Mouse (Mus musculus) neutrophil, adult 83 days (primary cell): ENCODE data around the gene 4930502E18Rik. TPM values are rescaled to one million over a fixed set of nuclear protein-coding genes. Genes with fewer than 3 reads are reported as not detected.

Experiments
- total RNA-seq, 2 experiments: library from RNA; stranded (reverse); gene quantifications; one replicate each; pipeline ENCODE4 v1.2.4; 2023

The 4930502E18Rik gene
- not detected for total RNA-seq

GRCm38 (mm10) chrX:53724596-53724995 lies at the start of gene 4930502E18Rik:
Gene 4930502E18Rik (plus strand): TSS chrX:53724826.

DNA sequence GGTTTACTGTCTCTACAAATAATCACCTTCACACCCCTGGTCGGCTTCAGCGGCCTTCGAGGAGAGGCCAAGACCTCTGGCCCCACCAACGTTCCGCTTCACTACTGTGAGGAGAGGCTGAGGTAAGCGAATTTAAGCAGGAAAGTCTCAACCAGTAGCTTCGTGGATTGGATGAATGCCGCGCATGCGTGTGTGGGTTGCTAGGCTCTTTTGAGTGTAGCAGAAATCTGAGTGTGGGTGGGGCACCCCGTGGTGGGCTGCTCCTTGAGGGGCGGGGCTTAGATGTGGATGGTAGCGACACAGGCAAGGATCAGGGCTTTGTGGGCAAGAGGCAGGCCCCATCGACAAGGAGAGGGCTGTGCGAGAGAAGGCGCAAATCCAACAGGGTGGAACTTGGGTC lies 33.1 kb downstream of the 4930502E18Rik start, which contains the start of gene 1700013H16Rik:
Gene 1700013H16Rik, minus strand, starts transcription at position 96 of the 400 bp plus-strand sequence.

DNA sequence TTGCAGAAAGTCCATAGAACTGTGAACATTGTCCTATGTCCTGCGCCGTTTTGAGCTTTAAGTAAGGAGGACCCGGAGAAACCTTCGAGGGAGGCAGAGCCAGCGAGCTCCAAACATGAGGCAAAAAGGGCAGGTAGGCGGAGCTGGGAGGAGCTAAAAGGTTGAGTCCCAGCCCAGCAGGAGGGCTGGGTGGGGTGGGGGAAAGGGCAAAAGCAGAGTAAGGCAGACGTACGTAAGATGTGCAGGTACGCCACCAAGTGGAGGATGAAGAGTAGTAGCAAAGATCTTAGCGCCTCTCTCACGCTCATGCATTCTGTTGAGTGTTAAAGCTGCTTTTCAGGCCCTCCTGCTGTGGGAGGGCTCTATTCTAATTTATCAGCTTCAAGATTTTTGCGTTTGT lies 51.6 kb downstream of the 4930502E18Rik start, which contains the start of gene Zfp36l3:
Gene Zfp36l3, minus strand, starts transcription at position 119 of the 400 bp plus-strand sequence.

Other genes with a start within 250 kb of the 4930502E18Rik start
- 1 to 10 TPM; 1.4 to 1.7 TPM for gene Rtl8c, start 116.8 kb upstream of the 4930502E18Rik start, total RNA-seq
- gene Gm14597, start 115.8 kb upstream of the 4930502E18Rik start, total RNA-seq = not detected
- 10 to 100 TPM in 1 of 2 experiments, 1 to 10 TPM in 1; 7.5 to 13.9 TPM for gene Rtl8a, start 81.1 kb upstream of the 4930502E18Rik start, total RNA-seq
- gene Rtl8b, start 54.4 kb upstream of the 4930502E18Rik start, total RNA-seq = 1 to 10 TPM; 7.0 to 9.0 TPM
- not detected for gene 1700013H16Rik, start 33.0 kb downstream of the 4930502E18Rik start, total RNA-seq
- gene Zfp36l3, start 51.6 kb downstream of the 4930502E18Rik start, total RNA-seq = not detected
- gene Xlr, start 72.9 kb downstream of the 4930502E18Rik start, total RNA-seq = 1 to 10 TPM; 1.1 to 1.5 TPM